Mouse (Mus musculus) megakaryocyte progenitor cell, adult 5-6 weeks (primary cell): ENCODE measurements at regions not wholly inside any gene's neighbourhood (a gene's known extent, or its start where the extent isn't known, plus 50 kb on each side); places are given as distances from the start of the nearest gene placed in this dataset.
"Not testable (repeated sequence)": the region's sequence is repeated elsewhere in the genome, so short reads cannot be mapped to it uniquely, and the experiment has no call there.

Experiments
- ATAC-seq: replicated peaks from 2 replicates; pipeline ENCODE4 v1.8.0; 2016; ENCODE audit warnings: mild to moderate bottlenecking, moderate TSS enrichment, inconsistent platforms; ENCODE audit not compliant: poor library complexity

- peak; percentile 80 for ATAC-seq
These were observed 63.5 kb downstream of the Olfr693 start for GRCm38 (mm10) chr7:106616932-106617331.

GRCm38 (mm10) chr7:106612723-106613122 is 67.7 kb downstream of the Olfr693 start:
- ATAC-seq, result peak; percentile 39

GRCm38 (mm10) chr7:106580424-106580823 is 100.0 kb downstream of the Olfr693 start:
- ATAC-seq, result no peak

GRCm38 (mm10) chr7:106568251-106568650 is 112.1 kb downstream of the Olfr693 start:
- ATAC-seq, result not testable (repeated sequence)

- ATAC-seq, result peak; percentile 86
These were observed 129.4 kb downstream of the Olfr693 start for GRCm38 (mm10) chr7:106550881-106551575.

- peak; percentile 78 for ATAC-seq
These were observed 150.8 kb downstream of the Olfr693 start for GRCm38 (mm10) chr7:106529433-106530102.

- ATAC-seq, result peak; percentile 96
These were observed 151.4 kb downstream of the Olfr693 start for GRCm38 (mm10) chr7:106529023-106529422.

GRCm38 (mm10) chr7:106494851-106495250 is 185.5 kb downstream of the Olfr693 start:
- no peak for ATAC-seq
